ENCODE assay signal across 8 mouse cellular contexts in the genomic region with DNA sequence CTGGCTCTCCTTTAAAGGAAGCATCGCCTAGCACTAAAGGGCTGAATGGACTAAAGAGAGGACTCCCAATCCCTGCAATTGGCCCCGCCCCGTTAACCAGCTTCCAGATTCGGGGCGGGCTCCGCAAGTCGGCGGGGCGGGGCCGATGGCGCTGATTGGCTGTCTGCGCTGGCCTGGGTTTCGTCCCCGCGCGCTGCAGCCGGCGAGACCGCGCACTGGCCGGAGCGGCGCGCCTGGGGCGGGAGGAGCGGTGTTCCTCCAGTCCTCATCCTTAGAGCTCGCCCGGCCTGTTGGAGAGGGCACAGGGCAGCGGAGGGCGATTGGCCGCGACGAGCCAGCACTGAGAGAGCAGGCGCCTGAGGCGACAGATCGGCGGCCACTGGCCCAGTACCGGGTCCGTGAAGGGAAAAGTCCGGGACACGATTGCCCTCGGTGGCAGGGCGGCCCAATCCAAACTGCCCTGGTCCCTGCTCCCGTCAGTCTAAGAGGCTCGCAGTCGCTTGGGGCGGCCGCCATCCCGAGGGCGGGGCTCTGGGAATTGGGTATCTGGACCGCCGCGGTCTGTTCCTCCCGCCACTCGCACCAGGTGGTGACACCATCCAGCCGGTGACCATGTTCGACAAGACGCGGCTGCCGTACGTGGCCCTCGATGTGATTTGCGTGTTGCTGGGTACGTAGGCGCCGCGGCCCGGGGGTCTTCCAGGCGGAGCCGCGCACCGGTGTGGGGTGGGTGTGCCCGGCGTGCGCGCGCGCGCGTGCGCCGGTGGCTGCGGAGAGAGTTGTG. TPM values are rescaled to one million over a fixed set of nuclear protein-coding genes. Genes with fewer than 3 reads are reported as not detected.
DNase-seq lines count a peak whose midpoint lies in the region; ATAC-seq and TF ChIP-seq lines count a peak whose summit lies in the region.

A gene (plus strand): TSS at position 196 of the 784 bp plus-strand sequence.

- peak within 1 kb of the TSS; percentile 92 for H3K9ac ChIP-seq in heart, embryonic 13.5 days
- H3K9ac ChIP-seq in kidney, postnatal 0 days (ENCODE audit: low read depth, low read length), result peak within 1 kb of the TSS; percentile 74
- H3K9ac ChIP-seq in liver, adult 2 months (ENCODE audit: low read depth, low read length), result peak within 1 kb of the TSS; percentile 80

- peak within 1 kb of the TSS; percentile 87 for H3K4me3 ChIP-seq in heart, embryonic 13.5 days
- H3K4me3 ChIP-seq in kidney, postnatal 0 days (replicated peaks; ENCODE audit: low read depth, low read length), result peak within 1 kb of the TSS; percentile 71
- H3K4me3 ChIP-seq in liver, adult 2 months (ENCODE audit: insufficient read depth, low read depth, low read length), result peak within 1 kb of the TSS; percentile 88

- DNase-seq in CD4-positive, CD25-positive, alpha-beta regulatory T cell, adult 2 months (ENCODE audit: low read depth, low spot score), result peak; percentile 84
- peak; percentile 79 for DNase-seq in c-Kit-positive CD71-negative TER-119-negative erythroid progenitor cells, embryonic 14.5 days (ENCODE audit: low read depth)
- peak; percentile 84 for DNase-seq in fibroblast of lung, adult 2 months (ENCODE audit: low read depth)
- peak; percentile 98 for DNase-seq in kidney, postnatal 0 days (ENCODE audit: low spot score)
- peak; percentile 77 for DNase-seq in liver, adult 2 months (ENCODE audit: extremely low read depth, low read depth, low spot score)
- peak; percentile 94 to 96 for DNase-seq in spleen, postnatal 4 days (ENCODE audit: low spot score in 2 of 2)

- peak within 1 kb of the TSS; percentile 85 for H3K4me2 ChIP-seq in heart, embryonic 13.5 days
- H3K4me2 ChIP-seq in kidney, postnatal 0 days (ENCODE audit: low read length), result peak within 1 kb of the TSS; percentile 79

- H3K79me2 ChIP-seq in liver, adult 2 months (ENCODE audit: control insufficient read depth, insufficient read depth, low read length), result no peaks in the 10 kb centered on the region

- TF ChIP-seq CTCF in kidney, postnatal 0 days (IDR thresholded peaks at IDR 0.05; ENCODE audit: low read depth), result no peak
- no peak for TF ChIP-seq CTCF in liver, adult 2 months (IDR thresholded peaks at IDR 0.05; ENCODE audit: low read depth, low read length)

- under 1% methylated on average over 83 of the region's 83 CpGs for WGBS in heart, embryonic 13.5 days
- under 1% methylated on average over 83 of the region's 83 CpGs for WGBS in kidney, postnatal 0 days
- WGBS in liver, adult 2 months, result under 1% methylated on average over 83 of the region's 83 CpGs

- TF ChIP-seq POLR2A in liver, adult 2 months (IDR thresholded peaks at IDR 0.05; ENCODE audit: extremely low read depth, insufficient read depth, low read length), result peak; percentile 85; the same call in 1 of the 2 replicates

- H3K27me3 ChIP-seq in heart, embryonic 13.5 days (replicated peaks), result no peaks in the 10 kb centered on the region
- H3K27me3 ChIP-seq in kidney, postnatal 0 days (ENCODE audit: insufficient read depth, low read length), result no peaks in the 10 kb centered on the region
- no peaks in the 10 kb centered on the region for H3K27me3 ChIP-seq in liver, adult 2 months (ENCODE audit: control insufficient read depth, insufficient read depth, low read length)

- H3K4me1 ChIP-seq in heart, embryonic 13.5 days, result peaks cover 17% of the 10 kb centered on the region
- H3K4me1 ChIP-seq in kidney, postnatal 0 days (replicated peaks; ENCODE audit: insufficient read depth, low read length), result 0 out of 2 replicates have a peak, but pooled peaks cover 2% of the 10 kb centered on the region
- H3K4me1 ChIP-seq in liver, adult 2 months (ENCODE audit: control insufficient read depth, insufficient read depth, low read length), result peaks cover under 1% of the 10 kb centered on the region; the same call in 1 of the 2 replicates

- ATAC-seq in heart, embryonic 13.5 days (ENCODE audit: extremely low read depth, insufficient number of reproducible peaks, low FRiP score, low TSS enrichment), result peak; percentile 89
- peak; percentile 98 for ATAC-seq in kidney, postnatal 0 days (replicated peaks; ENCODE audit: low FRiP score, low read depth)
- ATAC-seq in monocyte, adult 5-6 weeks (replicated peaks; ENCODE audit: insufficient number of reproducible peaks, low FRiP score, low TSS enrichment, poor library complexity, severe bottlenecking), result peak; percentile 23

- H3K9me3 ChIP-seq in heart, embryonic 13.5 days, result no peaks in the 10 kb centered on the region
- no peaks in the 10 kb centered on the region for H3K9me3 ChIP-seq in kidney, postnatal 0 days (replicated peaks; ENCODE audit: low read length)

- peaks cover 7% of the 10 kb centered on the region for H3K36me3 ChIP-seq in heart, embryonic 13.5 days
- H3K36me3 ChIP-seq in kidney, postnatal 0 days (ENCODE audit: insufficient read depth, low read length), result peaks cover 4% of the 10 kb centered on the region; the same call in 1 of the 2 replicates
- peaks cover 2% of the 10 kb centered on the region; the same call in 1 of the 2 replicates for H3K36me3 ChIP-seq in liver, adult 2 months (ENCODE audit: control insufficient read depth, insufficient read depth, low read length)

- peak within 1 kb of the TSS; percentile 97 for H3K27ac ChIP-seq in heart, embryonic 13.5 days (replicated peaks)
- H3K27ac ChIP-seq in kidney, postnatal 0 days, result peak within 1 kb of the TSS; percentile 89
- peak within 1 kb of the TSS; percentile 14 for H3K27ac ChIP-seq in liver, adult 2 months (replicated peaks; ENCODE audit: insufficient read depth, low read depth, low read length)

RNA-seq across cellular contexts. Expression of the gene that starts here (rescaled TPM):
- polyA plus RNA-seq in heart, embryonic 13.5 days (2015; fragmentation: Nextera tagmentation; extraction: Ambion mirVana), result 49.9 and 54.1 TPM in 2 replicates
- 135 TPM in 2 replicates for polyA plus RNA-seq in kidney, postnatal 0 days (2015; fragmentation: Nextera tagmentation; extraction: Ambion mirVana)
- 18.6 and 24.3 TPM in 2 replicates for total RNA-seq in liver, adult 2 months (2014; rRNA removed)
- 13.4 and 15.0 TPM in 2 replicates for polyA plus RNA-seq in liver, adult 2 months (2012; rRNA removed)
- total RNA-seq in monocyte, adult 5-6 weeks (2017), result 1.6 to 1.8 TPM in 2 of 3 replicates, not detected in the other

Comparison
In these comparisons a context has a peak if more than half of its experiments do, and no peak if none do; other contexts are left out.
1. Peak in every context shown above with its lines: DNase-seq, ATAC-seq, H3K4me3 ChIP-seq and H3K27ac ChIP-seq.
2. ATAC-seq: peak in every context shown above with its lines; median percentile 98 in kidney, postnatal 0 days; 89 in heart, embryonic 13.5 days; 23 in monocyte, adult 5-6 weeks.
3. H3K27ac ChIP-seq: peak in every context shown above with its lines; median percentile 97 in heart, embryonic 13.5 days; 89 in kidney, postnatal 0 days; 14 in liver, adult 2 months.